Mouse (Mus musculus) ES-E14 (cell line): ENCODE measurements around the gene Rfng. TPM values are rescaled to one million over a fixed set of nuclear protein-coding genes. Genes with fewer than 3 reads are reported as not detected.
"Not testable (repeated sequence)": the region's sequence is repeated elsewhere in the genome, so short reads cannot be mapped to it uniquely, and the experiment has no call there.

Source experiments
- DNase-seq: peaks from one replicate; pipeline ENCODE4 v3.0.0-alpha.2; 2013; ENCODE audit warnings: low read depth, low spot score
- H3K27ac ChIP-seq: 2 replicates; pipeline ENCODE4 v1.5.1; 2012; ENCODE audit warnings: low read depth, mild to moderate bottlenecking, low read length, moderate library complexity, mixed read lengths; ENCODE audit not compliant: poor library complexity, insufficient read depth, severe bottlenecking
- H3K36me3 ChIP-seq: 2 replicates; pipeline ENCODE4 v1.6.1; 2012; ENCODE audit warnings: mild to moderate bottlenecking, low read length, moderate library complexity, mixed read lengths; ENCODE audit not compliant: control insufficient read depth, poor library complexity, insufficient read depth, severe bottlenecking
- H3K4me1 ChIP-seq, 2 experiments: fragments of 150-350 bp in 1 of 2; sonication (generic) in 1 of 2; 2 replicates each; pipeline ENCODE4 v1.6.1; 2012; ENCODE audit warnings: low read length in 2 of 2, mild to moderate bottlenecking in 1 of 2, mixed read lengths in 1 of 2; ENCODE audit not compliant: control insufficient read depth in 2 of 2, insufficient read depth in 2 of 2, poor library complexity in 1 of 2
- H3K4me3 ChIP-seq, 2 experiments: fragments of 150-350 bp in 1 of 2; sonication (generic) in 1 of 2; 2 replicates each; pipeline ENCODE4 v1.5.1; 2012; ENCODE audit warnings: low read length in 2 of 2, low read depth in 1 of 2, mild to moderate bottlenecking in 1 of 2, mixed read lengths in 1 of 2; ENCODE audit not compliant: insufficient read depth in 1 of 2, poor library complexity in 1 of 2, severe bottlenecking in 1 of 2
- H3K9ac ChIP-seq: 2 replicates; pipeline ENCODE4 v1.6.1; 2012; ENCODE audit warnings: low read depth, mild to moderate bottlenecking, low read length, mixed read lengths; ENCODE audit not compliant: poor library complexity, insufficient read depth, severe bottlenecking
- H3K9me3 ChIP-seq: fragments of 150-350 bp; sonication (generic); 2 replicates; pipeline ENCODE4 v1.6.1; 2012; ENCODE audit warnings: low read depth, mild to moderate bottlenecking, low read length; ENCODE audit not compliant: control insufficient read depth, insufficient read depth
- CHD2 ChIP-seq: IDR thresholded peaks from 2 replicates; pipeline ENCODE4 v1.6.1; 2014; ENCODE audit warnings: mild to moderate bottlenecking, low read depth, low read length, inconsistent platforms
- HCFC1 ChIP-seq: IDR thresholded peaks from 2 replicates; pipeline ENCODE4 v1.6.1; 2012; ENCODE audit warnings: low read length, inconsistent platforms, borderline replicate concordance; ENCODE audit not compliant: insufficient read depth
- MAFK ChIP-seq: IDR thresholded peaks from 2 replicates; pipeline ENCODE4 v1.6.1; 2014; ENCODE audit warnings: mild to moderate bottlenecking, low read depth, low read length, inconsistent platforms; ENCODE audit not compliant: insufficient read depth
- ZC3H11A ChIP-seq: IDR thresholded peaks from 2 replicates; pipeline ENCODE4 v1.6.1; 2012; ENCODE audit warnings: low read depth, mild to moderate bottlenecking, inconsistent platforms, low read length, borderline replicate concordance
- ZNF384 ChIP-seq: IDR thresholded peaks from 2 replicates; pipeline ENCODE4 v1.6.1; 2012; ENCODE audit warnings: low read depth, low read length, inconsistent platforms
- in situ Hi-C, 2 experiments: fragments of 600-800 bp; cut with MboI; formaldehyde crosslinking; loops; one replicate each; pipeline ENCODE4 v1.15.1; 2025; ENCODE audit warnings: low sequenced_read_pairs in 2 of 2, inconsistent platforms in 1 of 2; ENCODE audit not compliant: unreplicated experiment in 2 of 2
- total RNA-seq: library from RNA; depleted of rRNA; stranded (reverse); fragments of 300-350 nt; gene quantifications from 2 replicates; pipeline ENCODE4 v1.2.3, GENCODE M21; 2012

The Rfng gene
- total RNA-seq, 1 experiment: 18.8 TPM

GRCm38 (mm10) chr11:120789355-120789754 lies 5.3 kb upstream of the Rfng start:
- in situ Hi-C loops: no loop called here
- H3K4me3 ChIP-seq: no peak overlapping the region
- H3K27ac ChIP-seq: no peak overlapping the region
- no peaks in the 10 kb centered on the region for H3K9me3 ChIP-seq
- H3K9ac ChIP-seq: no peak overlapping the region
- DNase-seq: no peak
- TF ChIP-seq CHD2: no peak
- no peak for TF ChIP-seq ZNF384
- no peaks in the 10 kb centered on the region for H3K4me1 ChIP-seq
- H3K36me3 ChIP-seq: peaks cover 79% of the 10 kb centered on the region

- H3K9ac ChIP-seq, H3K27ac ChIP-seq, in situ Hi-C loops, H3K4me1 ChIP-seq, H3K9me3 ChIP-seq, H3K4me3 ChIP-seq, DNase-seq: not testable (repeated sequence)
- H3K36me3 ChIP-seq: peaks cover 70% of the 10 kb centered on the region
Measured at GRCm38 (mm10) chr11:120788460-120788859, 4.5 kb upstream of the Rfng start.

GRCm38 (mm10) chr11:120785145-120785544 lies 1.1 kb upstream of the Rfng start:
- peaks cover 41% of the 10 kb centered on the region for H3K36me3 ChIP-seq
- no peak for DNase-seq
- H3K4me1 ChIP-seq: peaks cover 5 to 13% of the 10 kb centered on the region in 2 experiments; a peak in 3 of 4 replicates
- H3K4me3 ChIP-seq: peak overlapping the region; percentile 80 to 98
- in situ Hi-C loops: no loop called here
- TF ChIP-seq HCFC1 (no peak), ZNF384 (no peak), MAFK (no peak), CHD2 (no peak), ZC3H11A (no peak)
- peak overlapping the region; percentile 76 for H3K9ac ChIP-seq
- no peak overlapping the region for H3K27ac ChIP-seq
- H3K9me3 ChIP-seq: no peaks in the 10 kb centered on the region

- Histone ChIP-seq H3K4me3 (peak overlapping the region; percentile 80 to 98), H3K27ac (no peak overlapping the region), H3K9ac (peak overlapping the region; percentile 82), H3K9me3 (no peaks in the 10 kb centered on the region), H3K4me1 (peaks cover 16 to 21% of the 10 kb centered on the region in 2 experiments), H3K36me3 (peaks cover 29% of the 10 kb centered on the region)
- no peak for DNase-seq
- in situ Hi-C loops: no loop called here
- TF ChIP-seq HCFC1: no peak
Measured at GRCm38 (mm10) chr11:120783426-120784063, 462 bp downstream of the Rfng start.

- H3K36me3 ChIP-seq, H3K27ac ChIP-seq, H3K9ac ChIP-seq, H3K9me3 ChIP-seq, in situ Hi-C loops, H3K4me3 ChIP-seq, DNase-seq: not testable (repeated sequence)
- H3K4me1 ChIP-seq: peaks cover 16 to 34% of the 10 kb centered on the region in 2 experiments
Measured at GRCm38 (mm10) chr11:120781361-120781760, 2.6 kb downstream of the Rfng start.
